Mouse (Mus musculus) embryonic facial prominence, embryonic 11.5 days (tissue): ENCODE results near the gene Aprt. TPM values are rescaled to one million over a fixed set of nuclear protein-coding genes. Genes with fewer than 3 reads are reported as not detected.

Experiments
- ATAC-seq: fragments of 200-750 bp; cut with Nextera tagmentation; replicated peaks from 2 replicates; pipeline ENCODE4 v1.8.0; 2017; ENCODE audit warnings: low read depth; ENCODE audit not compliant: insufficient number of reproducible peaks, low FRiP score, low TSS enrichment
- DNase-seq: peaks from one replicate; pipeline ENCODE4 v3.0.0-alpha.2; 2015; ENCODE audit warnings: low spot score
- H3K27ac ChIP-seq: fragments of 300-500 bp; sonication (generic); replicated peaks from 2 replicates; pipeline ENCODE4 v1.5.1; 2014; ENCODE audit warnings: mild to moderate bottlenecking, low read depth, low read length, control low read depth
- H3K27me3 ChIP-seq: fragments of 300-500 bp; sonication (generic); 2 replicates; pipeline ENCODE4 v1.6.1; 2014; ENCODE audit warnings: mild to moderate bottlenecking, low read length, moderate library complexity, mixed read lengths; ENCODE audit not compliant: control insufficient read depth, insufficient read depth
- H3K36me3 ChIP-seq: fragments of 300-500 bp; sonication (generic); replicated peaks from 2 replicates; pipeline ENCODE4 v1.6.1; 2014; ENCODE audit warnings: low read depth, mild to moderate bottlenecking, low read length, moderate library complexity, mixed read lengths; ENCODE audit not compliant: control insufficient read depth, insufficient read depth
- H3K4me1 ChIP-seq: fragments of 300-500 bp; sonication (generic); 2 replicates; pipeline ENCODE4 v1.6.1; 2014; ENCODE audit warnings: low read length, mixed read lengths; ENCODE audit not compliant: control insufficient read depth, insufficient read depth
- H3K4me2 ChIP-seq: fragments of 300-500 bp; sonication (generic); 2 replicates; pipeline ENCODE4 v1.6.1; 2014; ENCODE audit warnings: low read depth, mild to moderate bottlenecking, control low read depth, low read length, moderate library complexity
- H3K4me3 ChIP-seq: fragments of 300-500 bp; sonication (generic); 2 replicates; pipeline ENCODE4 v1.5.1; 2014; ENCODE audit warnings: low read depth, low read length, control low read depth
- H3K9ac ChIP-seq: fragments of 300-500 bp; sonication (generic); replicated peaks from 2 replicates; pipeline ENCODE4 v1.6.1; 2014; ENCODE audit warnings: mild to moderate bottlenecking, control low read depth, low read length
- H3K9me3 ChIP-seq: fragments of 300-500 bp; sonication (generic); replicated peaks from 2 replicates; pipeline ENCODE4 v1.6.1; 2016; ENCODE audit warnings: mild to moderate bottlenecking, low read length, inconsistent platforms, mixed read lengths; ENCODE audit not compliant: control insufficient read depth
- WGBS: fragments of 180-500 bp; shearing (Covaris S2); extraction: QIAGEN DNeasy Blood & Tissue Kit; methylation state at CpG from one replicate; pipeline ENCODE4 v1.1.7; 2014; 5-methylcytosine and 5-hydroxymethylcytosine counted together
- polyA plus RNA-seq: library from polyadenylated mRNA; unstranded; fragments of >200 nt; fragmentation: Nextera tagmentation; extraction: Ambion mirVana; gene quantifications from 2 replicates; pipeline ENCODE4 v1.2.1, GENCODE M21; 2014

The Aprt gene
- polyA plus RNA-seq, 1 experiment from 2014 or later, result 246 TPM

DNA sequence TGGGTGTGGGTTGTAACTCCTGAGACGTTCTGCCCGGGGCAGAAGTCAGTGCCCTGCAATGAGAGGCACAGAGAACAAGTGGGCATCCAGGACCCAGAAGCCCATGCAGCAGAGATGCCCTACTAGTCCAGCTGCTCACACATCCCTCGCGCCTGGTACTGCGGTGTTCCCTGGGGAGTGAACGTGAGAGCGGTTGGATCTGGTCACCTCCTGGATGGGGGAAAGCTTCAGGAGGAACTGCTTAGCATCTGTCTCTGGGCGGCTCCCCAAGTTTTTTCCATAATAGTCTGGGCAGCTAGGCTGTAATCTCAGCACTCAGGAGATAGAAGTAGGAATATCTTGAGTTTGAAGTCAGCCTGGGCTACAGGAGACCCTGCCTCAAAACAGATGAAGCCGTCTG lies 8.3 kb upstream of the Aprt start:
- DNase-seq, result no peak
- no peak overlapping the region for H3K4me3 ChIP-seq
- 85% methylated on average over 9 of the region's 9 CpGs for WGBS
- H3K27me3 ChIP-seq, result no peaks in the 10 kb centered on the region
- no peak overlapping the region for H3K4me2 ChIP-seq
- no peaks in the 10 kb centered on the region for H3K9me3 ChIP-seq
- no peak overlapping the region for H3K9ac ChIP-seq
- H3K27ac ChIP-seq, result no peak overlapping the region
- H3K36me3 ChIP-seq, result no peaks in the 10 kb centered on the region
- ATAC-seq, result no peak
- H3K4me1 ChIP-seq, result no peaks in the 10 kb centered on the region; the same call in 1 of the 2 replicates

DNA sequence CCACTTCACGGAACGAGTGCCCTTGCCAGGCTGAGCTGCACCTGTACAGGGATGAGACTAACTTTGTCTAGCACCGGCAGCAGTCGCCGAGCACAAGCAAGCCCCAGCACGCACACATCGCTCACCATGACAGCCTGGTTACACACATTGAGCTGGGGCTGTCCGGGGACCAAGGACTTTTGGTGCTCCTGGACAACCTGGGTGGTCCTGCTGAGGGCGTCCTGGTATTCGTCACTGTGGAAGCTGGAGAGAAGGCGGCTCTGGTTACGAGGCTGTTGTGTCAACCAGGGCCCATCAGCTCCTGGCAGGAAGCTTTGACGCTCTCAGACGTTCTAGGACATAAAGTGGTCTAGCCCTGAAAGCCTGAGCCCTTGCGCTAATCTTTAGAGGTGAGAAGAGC lies 4.2 kb upstream of the Aprt start:
- Histone ChIP-seq H3K9ac (no peak overlapping the region), H3K27ac (no peak overlapping the region), H3K27me3 (no peaks in the 10 kb centered on the region), H3K4me1 (peaks cover 9% of the 10 kb centered on the region; the same call in 1 of the 2 replicates), H3K4me3 (no peak overlapping the region), H3K9me3 (no peaks in the 10 kb centered on the region), H3K4me2 (no peak overlapping the region), H3K36me3 (no peaks in the 10 kb centered on the region)
- DNase-seq, result peak; percentile 39
- 64% methylated on average over 13 of the region's 15 CpGs for WGBS
- ATAC-seq, result no peak

GRCm38 (mm10) chr8:122579196-122579595 lies 2.5 kb upstream of the Aprt start:
- peak; percentile 59 for DNase-seq
- no peaks in the 10 kb centered on the region for H3K27me3 ChIP-seq
- peaks cover 9% of the 10 kb centered on the region for H3K4me1 ChIP-seq
- no peaks in the 10 kb centered on the region for H3K9me3 ChIP-seq
- H3K27ac ChIP-seq, result no peak overlapping the region
- WGBS, result 25% methylated on average over 7 of the region's 7 CpGs
- no peaks in the 10 kb centered on the region for H3K36me3 ChIP-seq
- peak overlapping the region; percentile 8; the same call in 1 of the 2 replicates for H3K9ac ChIP-seq
- H3K4me2 ChIP-seq, result no peak overlapping the region
- no peak for ATAC-seq
- no peak overlapping the region for H3K4me3 ChIP-seq

DNA sequence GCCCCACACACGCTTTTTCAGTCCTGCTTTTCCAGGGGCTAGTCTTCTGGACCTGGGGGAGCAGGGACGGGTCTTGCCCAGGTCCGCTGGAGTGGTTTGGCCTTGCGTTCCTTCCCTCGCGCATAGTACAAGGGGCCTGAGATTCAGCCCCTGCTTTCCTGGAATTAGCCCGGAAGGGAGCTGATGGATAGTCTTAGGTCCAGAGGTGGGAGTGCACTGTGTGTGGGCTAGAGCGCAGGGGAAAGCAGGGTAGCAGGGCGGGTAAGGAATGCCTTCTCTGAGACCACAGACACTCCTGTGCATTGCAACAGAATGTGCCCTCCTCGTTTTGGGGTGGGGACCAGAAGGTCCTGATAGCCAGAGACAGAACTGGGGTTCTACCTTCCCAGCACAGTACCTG lies 407 bp upstream of the Aprt start:
- peaks cover 9% of the 10 kb centered on the region for H3K4me1 ChIP-seq
- H3K9me3 ChIP-seq, result no peaks in the 10 kb centered on the region
- peak; percentile 5; the same call in 1 of the 2 replicates for ATAC-seq
- peak overlapping the region; percentile 10; the same call in 1 of the 2 replicates for H3K4me3 ChIP-seq
- H3K36me3 ChIP-seq, result peaks cover 4% of the 10 kb centered on the region; the same call in 1 of the 2 replicates
- no peaks in the 10 kb centered on the region for H3K27me3 ChIP-seq
- WGBS, result 46% methylated on average over 10 of the region's 10 CpGs
- peak overlapping the region; percentile 21 for H3K4me2 ChIP-seq
- peak overlapping the region; percentile 46 for H3K9ac ChIP-seq
- no peak for DNase-seq
- peak overlapping the region; percentile 59; the same call in 1 of the 2 replicates for H3K27ac ChIP-seq

GRCm38 (mm10) chr8:122575735-122576647 lies 718 bp downstream of the Aprt start:
- Histone ChIP-seq H3K9ac (peak overlapping the region; percentile 87), H3K4me3 (peak overlapping the region; percentile 67), H3K9me3 (no peaks in the 10 kb centered on the region), H3K27me3 (no peaks in the 10 kb centered on the region), H3K4me1 (peaks cover 9% of the 10 kb centered on the region), H3K27ac (peak overlapping the region; percentile 35; the same call in 1 of the 2 replicates), H3K36me3 (peaks cover 13% of the 10 kb centered on the region), H3K4me2 (peak overlapping the region; percentile 84)
- peak; percentile 15; the same call in 1 of the 2 replicates for ATAC-seq
- 16% methylated on average over 21 of the region's 21 CpGs for WGBS
- DNase-seq, result no peak

DNA sequence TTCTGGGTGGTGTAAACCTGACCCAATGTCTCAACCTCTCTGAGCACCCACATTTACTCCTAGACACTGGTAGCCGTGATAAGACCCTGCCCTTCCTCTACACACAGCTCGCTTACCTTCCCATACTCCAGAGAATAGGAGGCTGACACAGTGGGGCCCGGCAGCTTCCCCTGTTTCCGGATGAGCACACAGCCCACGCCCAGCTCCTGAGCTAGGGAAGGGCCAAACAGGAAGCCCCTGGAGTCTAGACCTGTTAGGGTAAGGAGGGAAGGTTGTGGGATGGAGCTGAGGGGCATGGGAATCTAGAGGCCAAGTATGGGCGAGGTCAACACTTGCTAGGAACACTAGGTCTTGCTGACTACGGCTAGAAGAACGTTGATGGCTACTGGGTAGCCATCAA lies 1.4 kb downstream of the Aprt start:
- DNase-seq (no peak), ATAC-seq (no peak)
- Histone ChIP-seq H3K9me3 (no peaks in the 10 kb centered on the region), H3K27ac (no peak overlapping the region), H3K4me2 (peak overlapping the region; percentile 84; the same call in 1 of the 2 replicates), H3K4me3 (no peak overlapping the region), H3K9ac (no peak overlapping the region), H3K36me3 (peaks cover 13% of the 10 kb centered on the region), H3K4me1 (peaks cover 9% of the 10 kb centered on the region), H3K27me3 (no peaks in the 10 kb centered on the region)
- WGBS, result 76% methylated on average over 8 of the region's 8 CpGs

- H3K36me3 ChIP-seq, result peaks cover 17% of the 10 kb centered on the region
- no peaks in the 10 kb centered on the region for H3K9me3 ChIP-seq
- no peak overlapping the region for H3K4me3 ChIP-seq
- ATAC-seq (no peak), DNase-seq (no peak)
- WGBS, result 53% methylated on average over 10 of the region's 10 CpGs
- 0 out of 2 replicates have a peak overlapping the region, but pooled peaks have one; percentile 24 for H3K27ac ChIP-seq
- H3K4me2 ChIP-seq, result no peak overlapping the region
- peaks cover 9% of the 10 kb centered on the region for H3K4me1 ChIP-seq
- no peak overlapping the region for H3K9ac ChIP-seq
- no peaks in the 10 kb centered on the region for H3K27me3 ChIP-seq
Observed at GRCm38 (mm10) chr8:122574667-122575251, 1.9 kb downstream of the Aprt start.

- Histone ChIP-seq H3K27ac (no peak overlapping the region), H3K4me2 (no peak overlapping the region), H3K27me3 (no peaks in the 10 kb centered on the region), H3K4me3 (no peak overlapping the region), H3K36me3 (peaks cover 19% of the 10 kb centered on the region), H3K4me1 (peaks cover 7% of the 10 kb centered on the region), H3K9me3 (no peaks in the 10 kb centered on the region), H3K9ac (no peak overlapping the region)
- WGBS, result 65% methylated on average over 3 of the region's 3 CpGs
- no peak for DNase-seq
- no peak for ATAC-seq
Observed at GRCm38 (mm10) chr8:122574264-122574663, 2.4 kb downstream of the Aprt start.
